Mouse (Mus musculus): ENCODE measurements around the gene Oas1f. TPM values are rescaled to one million over a fixed set of nuclear protein-coding genes. Genes with fewer than 3 reads are reported as not detected.
"Not testable (repeated sequence)": the region's sequence is repeated elsewhere in the genome, so short reads cannot be mapped to it uniquely, and the experiment has no call there.

Oas1f gene
- polyA plus RNA-seq (2012; ENCODE audit: insufficient read depth, insufficient read length, low replicate concordance, missing spikeins) = not detected in 2 replicates

GRCm38 (mm10) chr5:120847067-120847466 lies at the start of gene Oas1f:
TSS of gene Oas1f (plus strand) at chr5:120847367.
- no peak within 1 kb of the TSS for H3K4me3 ChIP-seq (ENCODE audit: insufficient read depth, low read depth, low read length)
- H3K4me1 ChIP-seq (ENCODE audit: control insufficient read depth, insufficient read depth, low read length) = no peaks in the 10 kb centered on the region
- TF ChIP-seq POLR2A (IDR thresholded peaks at IDR 0.05; ENCODE audit: insufficient read depth, low read depth, low read length) (no peak), CTCF (IDR thresholded peaks at IDR 0.05; ENCODE audit: insufficient read depth, low read depth, low read length) (no peak)
- WGBS = 91% methylated on average over 4 of the region's 4 CpGs
- H3K27ac ChIP-seq (ENCODE audit: insufficient read depth, low read depth, low read length) = no peak within 1 kb of the TSS

GRCm38 (mm10) chr5:120798147-120798546 lies 49.0 kb upstream of the Oas1f start:
- not testable (repeated sequence) for H3K4me1 ChIP-seq (ENCODE audit: control insufficient read depth, insufficient read depth, low read length); H3K27ac ChIP-seq (ENCODE audit: insufficient read depth, low read depth, low read length); H3K4me3 ChIP-seq (ENCODE audit: insufficient read depth, low read depth, low read length)
- 81% methylated on average over 5 of the region's 5 CpGs for WGBS

GRCm38 (mm10) chr5:120798943-120799342 lies 48.2 kb upstream of the Oas1f start:
- not testable (repeated sequence) for H3K4me3 ChIP-seq (ENCODE audit: insufficient read depth, low read depth, low read length); H3K27ac ChIP-seq (ENCODE audit: insufficient read depth, low read depth, low read length); H3K4me1 ChIP-seq (ENCODE audit: control insufficient read depth, insufficient read depth, low read length)
- WGBS = 80% methylated on average over 2 of the region's 2 CpGs

- WGBS = 70% methylated on average over 2 of the region's 2 CpGs
- no peaks in the 10 kb centered on the region for H3K4me1 ChIP-seq (ENCODE audit: control insufficient read depth, insufficient read depth, low read length)
- no peak for TF ChIP-seq POLR2A (IDR thresholded peaks at IDR 0.05; ENCODE audit: insufficient read depth, low read depth, low read length)
- TF ChIP-seq CTCF (IDR thresholded peaks at IDR 0.05; ENCODE audit: insufficient read depth, low read depth, low read length) = no peak
- H3K27ac ChIP-seq (ENCODE audit: insufficient read depth, low read depth, low read length) = no peak overlapping the region
- no peak overlapping the region for H3K4me3 ChIP-seq (ENCODE audit: insufficient read depth, low read depth, low read length)
These were observed 43.6 kb upstream of the Oas1f start for GRCm38 (mm10) chr5:120803596-120803995.

GRCm38 (mm10) chr5:120806458-120806857 lies 40.7 kb upstream of the Oas1f start:
- WGBS = 78% methylated on average over 1 of the region's 1 CpGs
- Histone ChIP-seq H3K4me3 (ENCODE audit: insufficient read depth, low read depth, low read length) (no peak overlapping the region), H3K4me1 (ENCODE audit: control insufficient read depth, insufficient read depth, low read length) (no peaks in the 10 kb centered on the region), H3K27ac (ENCODE audit: insufficient read depth, low read depth, low read length) (no peak overlapping the region)
- TF ChIP-seq POLR2A (IDR thresholded peaks at IDR 0.05; ENCODE audit: insufficient read depth, low read depth, low read length) (no peak), CTCF (IDR thresholded peaks at IDR 0.05; ENCODE audit: insufficient read depth, low read depth, low read length) (peak; percentile 38; the same call in 1 of the 2 replicates)

- 36% methylated on average over 6 of the region's 6 CpGs for WGBS
These were observed 38.0 kb upstream of the Oas1f start for GRCm38 (mm10) chr5:120809171-120809570.

GRCm38 (mm10) chr5:120811951-120812819 lies 35.0 kb upstream of the Oas1f start, which contains the start of gene Oas1c:
TSS of gene Oas1c (minus strand) at chr5:120812514.
- peak within 1 kb of the TSS; percentile 49 for H3K4me3 ChIP-seq (ENCODE audit: insufficient read depth, low read depth, low read length)
- no peak for TF ChIP-seq CTCF (IDR thresholded peaks at IDR 0.05; ENCODE audit: insufficient read depth, low read depth, low read length)
- TF ChIP-seq POLR2A (IDR thresholded peaks at IDR 0.05; ENCODE audit: insufficient read depth, low read depth, low read length) = no peak
- no peak within 1 kb of the TSS for H3K27ac ChIP-seq (ENCODE audit: insufficient read depth, low read depth, low read length)
- H3K4me1 ChIP-seq (ENCODE audit: control insufficient read depth, insufficient read depth, low read length) = peaks cover 4% of the 10 kb centered on the region; the same call in 1 of the 2 replicates
- WGBS = 6% methylated on average over 18 of the region's 18 CpGs

More at GRCm38 (mm10) chr5:120809171-120809570, 38.0 kb upstream of the Oas1f start:
- H3K4me1 ChIP-seq (ENCODE audit: control insufficient read depth, insufficient read depth, low read length) = peaks cover 4% of the 10 kb centered on the region; the same call in 1 of the 2 replicates
- H3K4me3 ChIP-seq (ENCODE audit: insufficient read depth, low read depth, low read length) = no peak overlapping the region
- no peak for TF ChIP-seq POLR2A (IDR thresholded peaks at IDR 0.05; ENCODE audit: insufficient read depth, low read depth, low read length)
- TF ChIP-seq CTCF (IDR thresholded peaks at IDR 0.05; ENCODE audit: insufficient read depth, low read depth, low read length) = no peak
- no peak overlapping the region for H3K27ac ChIP-seq (ENCODE audit: insufficient read depth, low read depth, low read length)

GRCm38 (mm10) chr5:120813023-120813422 lies 34.1 kb upstream of the Oas1f start:
- TF ChIP-seq POLR2A (IDR thresholded peaks at IDR 0.05; ENCODE audit: insufficient read depth, low read depth, low read length) (no peak), CTCF (IDR thresholded peaks at IDR 0.05; ENCODE audit: insufficient read depth, low read depth, low read length) (no peak)
- 80% methylated on average over 6 of the region's 6 CpGs for WGBS
- Histone ChIP-seq H3K4me1 (ENCODE audit: control insufficient read depth, insufficient read depth, low read length) (peaks cover 4% of the 10 kb centered on the region; the same call in 1 of the 2 replicates), H3K4me3 (ENCODE audit: insufficient read depth, low read depth, low read length) (peak overlapping the region; percentile 49), H3K27ac (ENCODE audit: insufficient read depth, low read depth, low read length) (no peak overlapping the region)

GRCm38 (mm10) chr5:120815949-120816348 lies 31.2 kb upstream of the Oas1f start:
- TF ChIP-seq CTCF (IDR thresholded peaks at IDR 0.05; ENCODE audit: insufficient read depth, low read depth, low read length) (peak; percentile 17; the same call in 1 of the 2 replicates), POLR2A (IDR thresholded peaks at IDR 0.05; ENCODE audit: insufficient read depth, low read depth, low read length) (no peak)
- 71% methylated on average over 3 of the region's 3 CpGs for WGBS

More at GRCm38 (mm10) chr5:120815949-120816348, 31.2 kb upstream of the Oas1f start:
- Histone ChIP-seq H3K4me3 (ENCODE audit: insufficient read depth, low read depth, low read length) (no peak overlapping the region), H3K27ac (ENCODE audit: insufficient read depth, low read depth, low read length) (no peak overlapping the region), H3K4me1 (ENCODE audit: control insufficient read depth, insufficient read depth, low read length) (peaks cover 4% of the 10 kb centered on the region; the same call in 1 of the 2 replicates)
